Mouse (Mus musculus) spleen, adult 12 weeks (tissue): ENCODE measurements around the gene Vtn.

ENCODE experiments used
- DNase-seq: peaks from one replicate; pipeline ENCODE4 v3.0.0; 2022; ENCODE audit warnings: low spot score

The Vtn gene

DNA sequence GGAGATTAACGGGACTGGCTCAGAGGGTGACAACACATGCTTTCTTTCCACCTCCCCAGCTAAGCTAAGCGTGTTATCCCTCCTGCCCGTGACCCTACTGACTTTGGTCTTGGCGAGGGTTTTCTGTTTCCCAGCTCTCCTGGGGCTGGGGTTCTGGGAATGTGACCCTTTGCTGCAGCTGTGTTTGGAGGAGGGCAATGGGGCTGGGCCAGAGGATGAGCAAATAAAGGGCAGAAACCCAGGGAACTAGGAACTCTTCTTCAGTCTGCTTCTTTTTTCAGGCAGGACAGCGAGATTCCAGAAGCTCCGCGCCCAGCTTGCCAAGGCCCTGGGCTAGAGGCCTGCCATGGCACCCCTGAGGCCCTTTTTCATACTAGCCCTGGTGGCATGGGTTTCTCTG lies at the start of gene Vtn:
Gene Vtn (plus strand): TSS at position 88 of the 400 bp plus-strand sequence.
- no peak for DNase-seq

DNA sequence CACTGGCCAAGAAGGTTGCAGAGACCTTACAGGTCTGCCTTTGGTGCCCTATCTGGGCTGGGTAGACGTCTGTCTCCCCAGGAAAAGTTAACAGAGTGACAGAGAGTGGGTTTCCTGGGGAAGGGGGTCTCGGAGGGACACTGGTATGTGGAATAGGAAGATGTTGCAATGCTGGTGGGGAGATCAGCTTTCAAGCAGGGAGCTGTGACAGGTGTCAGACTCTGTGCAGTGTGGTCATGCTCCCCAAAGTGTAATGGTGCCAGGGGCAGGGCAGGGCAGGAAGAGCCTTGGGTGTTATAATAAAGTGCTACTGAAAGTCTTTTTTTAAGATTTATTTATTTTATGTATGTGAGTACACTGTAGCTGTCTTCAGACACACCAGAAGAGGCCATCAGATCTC lies 48.6 kb upstream of the Vtn start:
- DNase-seq, result no peak

DNA sequence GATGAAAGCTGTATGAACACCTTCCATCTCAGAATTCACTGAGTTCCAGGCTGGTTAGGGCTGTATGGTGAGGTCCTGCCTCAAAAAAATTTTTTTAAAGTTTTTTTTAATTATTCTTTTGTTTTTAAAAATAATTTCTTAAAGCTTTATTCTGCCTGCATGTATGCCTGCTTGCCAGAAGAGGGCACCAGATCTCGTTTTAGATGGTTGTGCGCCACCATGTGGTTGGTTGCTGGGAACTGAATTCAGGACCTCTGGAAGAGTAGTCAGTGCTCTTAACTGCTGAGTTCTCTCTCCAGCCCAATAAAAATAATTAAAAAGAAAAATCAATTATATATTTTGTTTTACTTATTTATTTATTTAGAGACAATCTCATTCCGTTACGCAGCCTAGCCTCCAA lies 45.2 kb upstream of the Vtn start:
- peak; percentile 45 for DNase-seq

DNA sequence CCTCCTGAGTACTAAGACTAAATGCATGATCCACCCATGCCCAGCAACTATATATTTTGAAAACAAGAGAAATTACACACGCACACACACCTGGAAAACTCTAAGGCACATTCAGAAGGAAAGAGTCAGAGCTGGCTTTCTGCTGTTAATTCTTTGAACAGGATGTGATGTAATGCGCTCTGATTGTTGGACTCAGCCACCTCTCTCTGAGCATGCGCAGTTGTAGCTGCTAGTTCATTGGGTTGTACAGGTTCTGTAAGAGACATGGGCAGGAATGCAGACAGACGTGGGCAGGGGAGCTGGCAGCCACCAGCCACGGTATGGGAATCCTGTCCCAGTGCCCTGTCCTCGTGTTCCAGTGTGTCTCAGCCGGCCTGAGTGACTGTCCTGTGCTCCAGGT lies 44.6 kb upstream of the Vtn start:
- no peak for DNase-seq

DNA sequence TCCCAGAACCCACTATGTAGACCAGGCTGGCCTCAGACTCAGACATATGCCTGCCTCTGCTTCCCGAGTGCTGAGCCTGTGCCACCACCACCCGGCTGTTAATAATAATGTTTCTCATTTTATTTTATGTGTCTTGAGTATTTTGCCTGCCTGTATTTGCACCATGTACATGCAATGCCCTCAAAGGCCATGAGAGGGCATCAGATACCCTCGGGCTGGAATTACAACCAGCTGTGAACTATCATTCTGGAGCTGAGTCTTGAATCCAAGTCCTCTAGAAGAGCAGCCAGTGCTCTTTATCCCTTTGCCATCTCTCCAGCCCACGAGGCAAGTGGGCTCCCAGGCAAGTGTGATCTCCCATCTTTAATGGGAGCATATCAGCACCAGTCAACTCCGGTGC lies 43.6 kb upstream of the Vtn start:
- DNase-seq, result peak; percentile 8

DNA sequence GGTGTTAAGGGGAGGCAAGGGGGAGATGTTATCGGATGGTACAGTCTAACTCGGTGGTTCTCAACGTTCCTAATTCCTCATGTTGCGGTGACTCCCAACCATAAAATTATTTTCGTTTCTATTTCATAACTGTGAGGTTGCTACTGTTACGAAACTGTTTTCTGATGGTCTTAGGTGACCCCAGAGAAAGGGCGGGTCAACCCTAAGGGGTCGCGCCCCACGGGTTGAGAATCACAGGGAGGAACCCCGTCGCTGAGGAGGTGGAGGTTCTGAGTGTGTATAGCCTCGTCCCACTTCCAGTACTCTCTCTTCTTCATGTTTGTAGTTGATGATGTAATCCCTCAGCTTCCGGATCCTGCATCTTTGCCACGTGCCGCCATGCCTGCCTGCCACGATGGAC lies 40.2 kb upstream of the Vtn start:
- DNase-seq, result no peak

DNA sequence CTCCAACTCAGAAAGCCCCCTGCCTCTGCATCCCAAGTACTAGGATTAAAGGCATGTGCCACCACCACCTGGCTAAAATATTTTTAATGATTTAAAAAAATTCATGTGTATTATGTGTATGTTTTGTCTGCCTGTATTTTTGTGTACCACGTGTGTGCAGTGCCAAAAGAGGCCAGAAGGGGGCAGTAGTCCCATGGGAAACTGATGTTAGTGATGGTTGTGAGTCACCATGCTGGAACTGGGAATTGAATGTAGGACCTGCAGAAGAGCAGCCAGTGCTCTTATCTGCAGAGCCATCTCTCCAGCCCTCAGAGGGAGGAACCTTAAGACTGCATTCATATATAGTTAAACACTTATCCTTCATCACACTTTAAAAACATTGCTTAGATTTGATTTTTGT lies 37.0 kb upstream of the Vtn start:
- DNase-seq, result no peak

DNA sequence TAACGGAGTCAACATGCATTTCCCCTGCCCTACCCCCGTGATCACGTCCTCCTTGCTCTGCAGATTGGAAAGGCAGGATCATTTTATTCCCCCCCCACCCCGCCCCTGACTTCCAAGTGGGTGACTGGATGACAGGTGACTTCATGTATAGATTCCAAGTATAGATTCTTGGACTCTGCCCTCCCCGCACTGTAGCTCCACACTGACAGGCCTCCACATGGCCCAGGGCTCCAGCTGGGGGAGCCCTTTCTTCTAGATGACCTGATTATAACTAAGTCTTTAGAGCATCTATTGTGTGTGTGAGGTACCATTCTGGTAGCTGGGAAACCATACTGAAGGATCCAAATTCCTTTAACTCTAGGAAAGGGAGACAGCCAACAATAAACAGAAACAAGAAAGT lies 36.2 kb upstream of the Vtn start:
- DNase-seq, result no peak

DNA sequence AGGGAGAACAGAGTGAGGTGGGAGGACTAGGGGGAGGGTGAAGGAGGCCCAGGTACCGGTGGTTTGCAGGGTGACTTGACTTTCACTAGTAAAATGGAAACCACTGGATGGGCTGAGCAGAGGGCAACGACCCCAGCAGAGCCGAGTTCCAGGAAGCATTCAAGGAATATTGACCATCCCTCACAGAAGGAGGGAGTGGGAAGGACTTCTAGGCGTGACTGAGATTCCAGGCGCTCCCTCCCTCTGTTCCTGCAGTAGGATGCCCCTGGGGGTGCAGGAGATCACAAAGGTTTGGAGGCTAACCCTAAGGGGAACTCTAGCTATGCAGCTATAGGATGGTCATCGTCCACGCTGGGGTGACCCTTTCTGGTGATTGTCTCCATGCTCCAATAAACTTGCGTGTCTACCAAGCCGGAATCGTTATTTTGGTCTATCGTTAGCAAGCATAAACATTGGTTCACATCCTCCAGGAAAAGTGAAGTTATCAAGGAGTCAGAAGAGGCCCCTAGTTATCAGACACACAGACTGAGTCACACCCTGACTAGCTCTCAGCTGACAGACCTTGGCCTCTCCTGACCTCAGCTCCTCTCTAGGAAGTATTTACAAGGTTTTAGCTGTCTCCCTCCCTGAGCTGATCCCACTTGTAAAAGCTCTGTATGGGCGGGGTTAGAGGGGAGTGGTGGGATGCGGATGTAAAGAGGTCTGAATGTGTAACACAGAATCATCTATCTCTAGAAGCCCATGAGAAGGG lies 35.4 kb upstream of the Vtn start:
- no peak for DNase-seq

DNA sequence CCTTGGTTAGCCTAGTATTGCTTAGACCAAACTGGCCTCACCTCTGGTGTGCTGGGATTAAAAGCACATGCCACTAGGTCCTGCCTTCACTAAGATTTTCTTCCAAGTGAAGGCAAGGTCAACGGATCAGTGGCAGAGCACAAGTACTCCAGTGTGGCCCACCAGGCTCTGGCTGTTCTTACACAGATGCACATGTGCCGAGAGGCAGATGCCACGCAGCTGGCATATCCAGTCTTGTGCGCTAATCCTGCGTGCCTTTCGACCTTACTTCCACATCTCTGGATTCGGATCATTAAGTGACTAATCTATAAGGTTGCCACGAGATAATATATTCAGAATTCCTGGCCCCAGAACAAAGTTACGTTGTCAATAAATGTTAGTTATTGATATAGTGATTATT lies 33.8 kb upstream of the Vtn start:
- no peak for DNase-seq

DNA sequence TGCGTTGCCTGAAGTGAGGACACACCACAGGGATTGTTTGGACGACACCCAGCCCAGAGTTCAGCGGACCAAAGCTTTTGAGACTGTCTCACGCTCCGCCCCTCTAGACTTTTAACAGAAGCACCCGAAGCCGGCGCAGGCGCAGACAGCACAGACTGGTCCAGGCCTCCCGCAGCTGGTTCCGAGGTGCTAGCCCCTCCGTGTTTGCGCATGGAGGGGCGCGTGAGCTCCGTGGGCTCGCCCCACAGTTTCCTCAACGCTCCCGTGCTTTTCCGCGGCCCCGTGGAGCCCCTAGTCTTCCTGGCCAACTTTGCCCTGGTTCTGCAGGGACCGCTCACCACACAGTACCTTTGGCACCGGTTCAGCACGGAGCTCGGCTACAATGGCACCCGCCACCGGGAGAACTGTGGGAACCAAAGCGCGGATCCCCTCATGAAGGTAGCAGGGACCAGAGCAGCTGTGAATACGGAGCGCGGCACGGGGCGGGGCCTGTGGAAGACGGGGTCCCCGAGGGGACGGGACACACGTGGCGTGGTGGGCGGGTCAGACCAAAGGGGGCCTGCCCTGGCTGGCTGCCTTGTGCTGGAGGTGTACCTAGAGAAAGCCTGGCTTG lies 33.2 kb upstream of the Vtn start, which contains the start of gene Slc46a1:
Gene Slc46a1 (plus strand): TSS at position 130 of the 613 bp plus-strand sequence.
- peak; percentile 33 for DNase-seq

DNA sequence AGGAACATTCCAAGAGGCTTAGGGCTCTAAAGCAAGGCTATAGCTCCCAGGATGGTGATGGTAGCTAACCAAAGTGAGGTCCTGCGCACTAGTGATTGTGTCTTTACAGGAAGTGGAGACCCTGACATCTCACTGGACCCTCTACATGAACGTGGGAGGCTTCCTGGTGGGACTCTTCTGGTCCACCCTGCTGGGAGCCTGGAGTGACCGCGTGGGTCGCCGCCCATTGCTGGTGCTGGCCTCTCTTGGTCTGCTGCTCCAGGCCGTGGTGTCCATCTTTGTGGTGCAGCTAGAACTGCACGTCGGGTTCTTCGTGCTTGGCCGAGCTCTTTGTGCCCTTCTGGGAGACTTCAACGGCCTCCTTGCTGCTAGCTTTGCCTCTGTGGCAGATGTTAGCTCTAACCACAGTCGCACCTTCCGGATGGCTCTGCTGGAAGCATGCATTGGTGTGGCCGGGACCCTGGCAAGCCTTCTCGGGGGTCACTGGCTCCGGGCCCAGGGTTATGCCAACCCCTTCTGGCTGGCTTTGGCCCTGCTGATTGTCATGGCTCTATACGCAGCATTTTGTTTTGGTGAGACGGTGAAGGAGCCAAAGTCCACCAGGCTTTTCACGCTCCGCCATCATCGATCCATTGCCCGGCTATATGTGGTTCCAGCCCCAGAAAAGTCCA lies 32.5 kb upstream of the Vtn start:
- no peak for DNase-seq

DNA sequence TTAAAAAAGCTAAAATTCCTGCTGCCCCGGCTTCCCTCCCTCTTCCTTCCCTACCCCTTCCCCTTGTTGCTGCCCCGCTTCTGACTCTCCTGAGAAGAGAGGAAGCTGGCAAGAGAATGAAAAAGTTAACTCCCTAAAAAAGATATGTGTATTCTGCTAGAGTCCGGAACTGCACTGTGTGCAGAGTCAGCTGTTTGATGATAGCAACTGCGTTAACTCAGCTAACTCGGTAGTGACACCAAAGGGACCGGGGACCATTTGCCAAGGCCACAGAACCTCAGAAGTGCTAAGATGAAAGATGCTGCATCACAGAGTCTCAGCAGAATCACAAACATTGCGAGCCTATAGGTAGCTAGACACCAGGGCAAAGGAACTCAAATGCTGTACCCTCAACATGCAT lies 31.4 kb upstream of the Vtn start:
- DNase-seq, result no peak

DNA sequence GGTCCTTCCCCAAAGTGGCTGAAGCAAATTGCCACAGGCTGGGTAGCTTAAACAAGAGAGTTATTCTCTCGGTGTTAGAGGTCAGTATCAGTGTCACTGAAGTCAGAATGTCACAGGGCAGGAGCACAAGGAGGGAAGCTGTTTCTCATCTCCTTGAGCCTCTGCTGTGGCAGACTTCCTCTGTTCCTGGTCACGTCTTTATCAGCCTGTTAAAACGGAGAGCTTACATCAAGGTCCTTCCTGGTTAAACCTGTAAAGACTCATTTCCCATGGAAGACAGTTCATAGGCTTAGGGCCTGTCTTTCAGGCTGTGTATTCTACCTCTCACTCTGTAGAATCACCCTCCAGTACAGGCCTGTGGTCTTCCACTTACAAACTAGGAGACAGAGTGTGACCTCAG lies 31.0 kb upstream of the Vtn start:
- DNase-seq, result no peak

DNA sequence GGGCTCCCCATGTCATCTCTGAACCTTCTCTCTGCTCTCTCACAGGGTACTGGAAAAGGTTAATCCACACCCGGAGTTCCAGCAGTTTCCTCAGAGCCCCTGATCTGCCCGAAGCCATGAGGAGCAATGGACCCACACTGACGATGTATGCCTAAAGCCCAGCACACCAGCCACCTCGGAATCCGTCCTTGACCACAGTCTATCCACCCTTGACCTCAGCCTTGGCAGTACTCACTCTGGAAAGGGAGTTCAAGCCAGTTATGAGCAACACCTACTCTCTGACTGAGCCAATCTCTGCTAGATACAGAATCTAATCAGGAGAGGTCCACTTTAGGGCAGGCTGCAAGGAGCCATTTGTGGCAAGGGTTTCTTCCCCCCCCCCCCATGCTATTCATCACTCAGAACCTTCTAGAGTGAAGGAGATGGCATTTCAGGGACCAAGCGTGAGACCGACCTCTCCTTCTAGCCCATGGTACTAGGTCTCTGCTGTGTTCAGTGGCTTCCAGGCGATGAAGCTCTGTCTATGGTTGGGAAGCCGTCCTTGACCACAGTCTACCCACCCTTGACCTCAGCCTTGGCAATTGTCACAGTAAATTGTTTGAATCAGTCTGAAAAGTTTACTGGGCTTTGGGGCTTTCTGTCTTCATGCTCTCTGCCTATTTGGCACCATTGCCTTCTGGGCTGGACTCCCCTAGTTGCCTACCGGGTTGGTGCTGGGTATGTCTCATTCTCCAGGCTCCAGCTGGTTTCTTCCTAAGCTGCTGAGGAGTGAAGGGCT lies 27.4 kb upstream of the Vtn start:
- no peak for DNase-seq

DNA sequence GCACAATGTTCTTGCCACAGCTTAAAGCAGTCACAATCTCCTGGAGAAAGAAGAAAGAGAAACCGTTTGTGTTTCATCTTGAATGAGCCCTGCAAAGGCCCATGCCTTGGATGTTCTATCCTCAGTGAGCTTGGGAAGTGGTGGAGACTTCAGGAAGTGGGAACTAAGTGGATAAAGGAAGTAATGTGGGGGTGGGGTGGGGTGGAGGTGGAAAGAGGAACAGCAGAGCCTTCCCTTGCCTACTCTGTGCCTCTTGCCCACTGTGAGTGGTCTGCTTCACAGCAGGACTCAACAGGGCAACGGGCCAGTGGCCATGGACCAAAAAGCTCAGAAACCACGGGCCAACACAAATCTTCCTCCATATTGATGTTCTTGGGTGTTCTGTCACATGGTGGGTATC lies 23.6 kb upstream of the Vtn start:
- DNase-seq, result no peak

DNA sequence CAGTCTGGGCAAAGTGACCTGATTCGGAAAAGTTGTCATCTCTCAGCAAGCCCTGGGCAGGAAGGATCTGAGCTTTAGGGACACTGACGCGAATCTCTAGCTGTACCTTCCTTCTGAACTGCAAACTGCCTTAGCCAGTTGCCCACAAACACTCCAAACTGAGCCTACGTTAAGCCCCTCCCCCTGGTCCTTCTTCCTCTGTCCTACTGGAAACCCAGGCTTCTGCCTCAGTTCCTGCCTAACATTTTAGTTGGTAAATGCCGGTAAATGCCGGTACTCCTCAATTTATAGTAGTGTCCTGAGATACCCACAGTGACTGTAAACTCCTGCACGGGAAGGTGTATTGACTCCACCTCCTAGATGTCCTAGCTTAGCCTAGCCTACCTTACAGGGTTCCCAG lies 15.3 kb upstream of the Vtn start:
- DNase-seq, result no peak

DNA sequence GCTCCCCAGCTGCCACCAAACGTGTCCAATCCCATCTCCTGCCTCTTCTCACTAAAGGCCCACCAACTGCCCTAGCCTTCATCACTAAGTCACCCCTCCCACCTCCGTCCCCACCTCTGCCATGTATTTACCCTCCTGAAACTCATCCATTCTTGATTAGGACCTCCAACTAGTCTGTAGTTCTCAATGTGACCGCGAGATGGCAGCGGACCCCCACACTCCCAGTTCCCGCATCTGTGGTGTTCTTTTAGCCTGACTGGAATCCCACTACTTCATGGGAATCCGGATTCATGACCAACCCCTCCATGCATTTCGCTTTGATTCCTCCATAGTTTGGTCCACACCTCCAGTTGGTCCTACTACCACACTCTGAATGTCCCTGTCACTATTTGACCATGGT lies 10.7 kb upstream of the Vtn start:
- peak; percentile 22 for DNase-seq

DNA sequence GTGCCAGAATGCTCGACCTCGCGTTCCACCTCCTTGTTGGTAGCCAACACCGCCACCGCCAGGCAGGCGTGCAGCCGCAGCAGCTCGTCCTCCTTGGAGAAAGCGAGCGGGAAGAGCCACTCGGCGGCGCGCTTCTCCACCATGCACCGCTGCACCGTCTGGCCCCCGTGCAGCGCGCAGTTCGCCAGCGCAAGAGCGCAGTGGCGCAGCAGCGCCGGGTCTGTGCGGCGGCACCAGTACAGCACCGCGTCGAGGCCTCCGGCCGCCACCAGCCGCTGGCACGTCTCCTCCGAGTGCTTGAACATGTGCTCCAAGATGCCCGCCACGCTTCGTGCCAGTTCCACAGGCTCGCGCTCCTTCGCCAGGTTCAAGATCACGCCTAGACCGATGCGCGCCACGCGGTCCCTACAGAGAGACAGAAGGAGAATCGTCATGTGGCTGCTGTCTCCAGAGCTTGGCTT lies 8.1 kb upstream of the Vtn start:
- no peak for DNase-seq

DNA sequence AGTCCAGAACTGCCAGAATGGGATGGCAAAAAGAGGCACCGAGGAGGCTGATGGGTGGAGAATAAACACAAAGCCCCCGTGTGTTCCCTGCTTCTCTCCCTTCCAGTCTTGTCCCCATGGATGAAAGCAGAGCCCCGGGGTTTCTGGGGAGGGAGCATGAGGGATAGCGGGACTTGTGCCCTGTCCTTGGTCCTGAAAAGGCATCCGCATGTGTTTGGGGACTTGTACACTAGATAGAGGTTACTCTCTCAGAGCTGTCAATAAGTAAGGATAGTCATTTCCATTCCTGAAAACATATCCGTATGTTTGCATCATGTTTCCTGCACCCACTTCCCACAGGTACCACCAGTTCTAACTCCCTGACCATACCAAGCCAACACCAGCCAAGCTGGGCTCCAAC lies 3.0 kb upstream of the Vtn start:
- DNase-seq, result no peak

DNA sequence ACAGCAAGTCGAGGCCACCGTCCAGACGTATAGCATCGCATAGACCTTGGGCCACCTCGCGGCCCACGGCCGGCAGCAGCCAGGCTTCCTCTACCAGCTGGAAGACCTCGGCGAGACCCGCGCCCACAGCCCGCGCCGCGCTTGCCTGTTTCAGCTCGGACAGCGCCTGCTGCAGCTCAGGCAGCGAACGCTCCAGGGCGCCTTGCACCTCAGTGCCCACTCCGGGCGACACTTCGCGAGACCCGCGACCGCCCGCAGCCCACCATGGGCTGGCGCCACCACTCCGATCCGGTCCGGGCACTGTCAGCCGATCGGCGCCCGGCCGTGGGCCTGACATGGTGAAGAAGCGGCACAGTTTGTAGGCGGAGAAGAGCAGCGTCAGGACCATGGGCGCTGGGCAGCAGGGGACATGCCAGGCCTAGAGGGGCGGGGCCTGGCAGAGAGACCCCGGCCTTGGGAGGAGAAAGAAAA lies 1.8 kb upstream of the Vtn start:
- DNase-seq, result no peak
